10 mouse cellular contexts compared by ENCODE assay signal in the genomic region with DNA sequence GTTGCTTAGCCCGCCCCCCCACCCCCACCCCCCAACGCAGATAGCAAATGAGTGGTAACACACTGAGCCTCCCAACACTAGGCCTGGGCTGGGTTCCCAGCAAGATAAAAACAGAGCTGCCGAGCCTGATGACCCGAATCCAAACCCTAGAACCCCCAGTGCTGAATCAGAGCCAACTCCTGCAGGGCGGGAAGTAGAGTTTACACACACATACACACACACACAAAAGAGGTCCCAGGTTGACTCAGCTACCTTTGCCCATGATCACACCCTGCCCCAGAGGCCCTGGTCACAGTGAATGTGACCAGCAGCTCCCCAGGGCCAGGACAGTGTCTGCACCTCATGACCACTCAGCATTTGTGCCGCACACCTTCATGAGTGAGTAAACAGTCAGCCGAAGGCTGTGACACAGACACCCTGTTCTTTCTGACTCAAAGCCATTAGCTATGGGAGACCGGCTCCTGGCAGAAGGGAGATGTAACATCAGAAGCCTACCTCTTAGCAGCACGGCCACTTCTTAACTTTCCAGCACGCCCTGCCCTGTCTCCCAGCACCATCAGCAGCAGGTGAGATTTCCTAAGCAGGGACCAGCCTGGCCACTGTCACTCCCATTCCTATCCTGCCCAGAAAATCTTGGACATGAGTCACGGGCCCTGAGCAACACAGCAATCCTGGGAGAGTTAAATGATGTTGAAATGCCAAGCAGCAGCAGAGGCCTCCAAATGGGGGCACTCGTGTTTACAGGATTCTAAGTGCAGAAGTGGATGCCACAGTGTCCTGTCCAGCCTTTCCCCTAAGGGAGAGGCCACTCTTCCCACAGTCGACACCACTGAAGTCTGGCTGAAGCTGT. TPM values are rescaled to one million over a fixed set of nuclear protein-coding genes. Genes with fewer than 3 reads are reported as not detected.
DNase-seq lines count a peak whose midpoint lies in the region; ATAC-seq and TF ChIP-seq lines count a peak whose summit lies in the region.
"Had no signal": no experiment of that assay in that cellular context is flagged by ENCODE, and none has a peak within 500 bp of the region (broad histone marks: within the 10 kb centered on the region; RNA-seq: fewer than 3 reads in every experiment).

No protein-coding gene starts in this region.

- H3K36me3 ChIP-seq in neural tube, embryonic 15.5 days, result peaks cover 36% of the 10 kb centered on the region

- H3K9ac ChIP-seq in neural tube, embryonic 15.5 days (replicated peaks), result no peak overlapping the region; the same call in 1 of the 2 replicates

- no peaks in the 10 kb centered on the region for H3K9me3 ChIP-seq in neural tube, embryonic 15.5 days (replicated peaks)

- H3K4me2 ChIP-seq in neural tube, embryonic 15.5 days, result peak overlapping the region; percentile 9; the same call in 1 of the 2 replicates

- WGBS in neural tube, embryonic 15.5 days, result 78% methylated on average over 13 of the region's 13 CpGs

- peak overlapping the region; percentile 75 for H3K27ac ChIP-seq in gastrocnemius, adult 2 months
- H3K27ac ChIP-seq in layer of hippocampus, adult 2 months, result peak overlapping the region; percentile 91
- 0 out of 2 replicates have a peak overlapping the region, but pooled peaks have one; percentile 18 for H3K27ac ChIP-seq in neural tube, embryonic 15.5 days (replicated peaks)

- H3K4me3 ChIP-seq in gastrocnemius, adult 2 months, result no peak overlapping the region
- peak overlapping the region; percentile 15; the same call in 1 of the 2 replicates for H3K4me3 ChIP-seq in layer of hippocampus, adult 2 months
- no peak overlapping the region for H3K4me3 ChIP-seq in neural tube, embryonic 15.5 days (replicated peaks)

- TF ChIP-seq CTCF in gastrocnemius, adult 2 months (IDR thresholded peaks at IDR 0.05), result no peak
- TF ChIP-seq CTCF in layer of hippocampus, adult 2 months (conservative IDR thresholded peaks at IDR 0.05), result no peak

- DNase-seq in gastrocnemius, adult 2 months, result peak; percentile 61
- no peak for DNase-seq in gastrocnemius, postnatal 10 days
- no peak for DNase-seq in layer of hippocampus, adult 2 months (ENCODE audit: low spot score in 2 of 2)
- no peak for DNase-seq in layer of hippocampus, postnatal 10 days (ENCODE audit: low spot score in 2 of 2)
- peak; percentile 68 for DNase-seq in adrenal gland, postnatal 14 days
- no peak for DNase-seq in urinary bladder, postnatal 4 days (ENCODE audit: low spot score in 2 of 2)
- DNase-seq: cerebellum, adult 9-11 months; left cerebral cortex, postnatal 4 days; lung, postnatal 36 days had no signal

- intact Hi-C loops in gastrocnemius, adult 2 months (cut with DNase I), result no loop called here

- H3K4me1 ChIP-seq in neural tube, embryonic 15.5 days, result peaks cover 43% of the 10 kb centered on the region

- no peaks in the 10 kb centered on the region for H3K27me3 ChIP-seq in neural tube, embryonic 15.5 days (replicated peaks)

- no peak for ATAC-seq in neural tube, embryonic 15.5 days (ENCODE audit: low FRiP score)

RNA-seq across cellular contexts. Expression of a gene that starts 4.0 kb away (rescaled TPM):
- total RNA-seq in gastrocnemius, adult 2 months (2021), result 10 to 100 TPM; 53.1 to 68.5 TPM
- total RNA-seq in gastrocnemius, postnatal 10 days (2021), result 10 to 100 TPM; 44.7 to 53.5 TPM
- total RNA-seq in layer of hippocampus, adult 2 months (2021), result 100 to 1,000 TPM; 103 to 107 TPM
- 100 to 1,000 TPM; 107 to 114 TPM for total RNA-seq in layer of hippocampus, postnatal 10 days (2021)
- 75.3 and 87.2 TPM in 2 replicates for total RNA-seq in adrenal gland, postnatal 14 days (2021)
- polyA plus RNA-seq in neural tube, embryonic 15.5 days (2015; fragmentation: Nextera tagmentation; extraction: Ambion mirVana), result 136 and 141 TPM in 2 replicates

RNA-seq across cellular contexts. Expression of a gene that starts 7.4 kb away (rescaled TPM):
- 10 to 100 TPM; 16.4 to 18.6 TPM for total RNA-seq in gastrocnemius, adult 2 months (2021)
- 10 to 100 TPM; 15.0 to 18.1 TPM for total RNA-seq in gastrocnemius, postnatal 10 days (2021)
- total RNA-seq in layer of hippocampus, adult 2 months (2021), result 10 to 100 TPM; 21.6 to 24.8 TPM
- 10 to 100 TPM; 17.9 to 19.4 TPM for total RNA-seq in layer of hippocampus, postnatal 10 days (2021)
- total RNA-seq in adrenal gland, postnatal 14 days (2021), result 23.5 and 24.8 TPM in 2 replicates
- 15.1 and 15.8 TPM in 2 replicates for polyA plus RNA-seq in neural tube, embryonic 15.5 days (2015; fragmentation: Nextera tagmentation; extraction: Ambion mirVana)

RNA-seq across cellular contexts. Expression of a gene that starts 18.9 kb away (rescaled TPM):
- total RNA-seq in gastrocnemius, adult 2 months (2021), result 100 to 1,000 TPM; 126 to 137 TPM
- 100 to 1,000 TPM; 210 to 216 TPM for total RNA-seq in gastrocnemius, postnatal 10 days (2021)
- 100 to 1,000 TPM; 321 to 335 TPM for total RNA-seq in layer of hippocampus, adult 2 months (2021)
- 100 to 1,000 TPM; 278 to 304 TPM for total RNA-seq in layer of hippocampus, postnatal 10 days (2021)
- total RNA-seq in adrenal gland, postnatal 14 days (2021), result 239 and 241 TPM in 2 replicates
- polyA plus RNA-seq in neural tube, embryonic 15.5 days (2015; fragmentation: Nextera tagmentation; extraction: Ambion mirVana), result 433 and 459 TPM in 2 replicates

RNA-seq across cellular contexts. Expression of a gene that starts 31.5 kb away (rescaled TPM):
- total RNA-seq in gastrocnemius, adult 2 months (2021), result 10 to 100 TPM; 19.4 to 21.2 TPM
- total RNA-seq in gastrocnemius, postnatal 10 days (2021), result 10 to 100 TPM; 14.4 to 16.5 TPM
- total RNA-seq in layer of hippocampus, adult 2 months (2021), result 10 to 100 TPM; 33.1 to 36.3 TPM
- total RNA-seq in layer of hippocampus, postnatal 10 days (2021), result 10 to 100 TPM; 32.6 to 38.4 TPM
- total RNA-seq in adrenal gland, postnatal 14 days (2021), result 35.2 and 45.1 TPM in 2 replicates
- 29.2 and 29.6 TPM in 2 replicates for polyA plus RNA-seq in neural tube, embryonic 15.5 days (2015; fragmentation: Nextera tagmentation; extraction: Ambion mirVana)

RNA-seq across cellular contexts. Expression of a gene that starts 39.6 kb away (rescaled TPM):
- 10 to 100 TPM; 40.8 to 56.4 TPM for total RNA-seq in gastrocnemius, adult 2 months (2021)
- total RNA-seq in gastrocnemius, postnatal 10 days (2021), result 10 to 100 TPM; 41.7 to 49.0 TPM
- 10 to 100 TPM; 69.0 to 81.3 TPM for total RNA-seq in layer of hippocampus, adult 2 months (2021)
- 10 to 100 TPM; 41.2 to 53.3 TPM for total RNA-seq in layer of hippocampus, postnatal 10 days (2021)
- total RNA-seq in adrenal gland, postnatal 14 days (2021), result 58.8 and 66.1 TPM in 2 replicates
- polyA plus RNA-seq in neural tube, embryonic 15.5 days (2015; fragmentation: Nextera tagmentation; extraction: Ambion mirVana), result 105 and 110 TPM in 2 replicates

Comparison
In these comparisons a context has a peak if more than half of its experiments do, and no peak if none do; other contexts are left out.
1. DNase-seq: peak in gastrocnemius, adult 2 months (single experiment) and adrenal gland, postnatal 14 days (single experiment); none in gastrocnemius, postnatal 10 days (single experiment), layer of hippocampus, adult 2 months (0 of 2), layer of hippocampus, postnatal 10 days (0 of 2) and urinary bladder, postnatal 4 days (0 of 2).
2. H3K27ac ChIP-seq: peak in every context shown above with its lines; median percentile 91 in layer of hippocampus, adult 2 months; 75 in gastrocnemius, adult 2 months; 18 in neural tube, embryonic 15.5 days.